Mouse (Mus musculus) lung, adult 10 weeks (tissue): ENCODE results near the gene Lfng. TPM values are rescaled to one million over a fixed set of nuclear protein-coding genes. Genes with fewer than 3 reads are reported as not detected.

Experiments
- polyA plus RNA-seq: library from polyadenylated mRNA; stranded (reverse); fragments of 350-450 nt; fragmentation: Illumina TruSeq; extraction: RNeasy Lipid Tissue Mini Kit (QIAGEN cat#74804); gene quantifications from one replicate; pipeline ENCODE4 v1.2.3, GENCODE M21; 2014; ENCODE audit warnings: low read depth, low replicate concordance; ENCODE audit not compliant: insufficient read depth

The Lfng gene
- 40.2 TPM for polyA plus RNA-seq

DNA sequence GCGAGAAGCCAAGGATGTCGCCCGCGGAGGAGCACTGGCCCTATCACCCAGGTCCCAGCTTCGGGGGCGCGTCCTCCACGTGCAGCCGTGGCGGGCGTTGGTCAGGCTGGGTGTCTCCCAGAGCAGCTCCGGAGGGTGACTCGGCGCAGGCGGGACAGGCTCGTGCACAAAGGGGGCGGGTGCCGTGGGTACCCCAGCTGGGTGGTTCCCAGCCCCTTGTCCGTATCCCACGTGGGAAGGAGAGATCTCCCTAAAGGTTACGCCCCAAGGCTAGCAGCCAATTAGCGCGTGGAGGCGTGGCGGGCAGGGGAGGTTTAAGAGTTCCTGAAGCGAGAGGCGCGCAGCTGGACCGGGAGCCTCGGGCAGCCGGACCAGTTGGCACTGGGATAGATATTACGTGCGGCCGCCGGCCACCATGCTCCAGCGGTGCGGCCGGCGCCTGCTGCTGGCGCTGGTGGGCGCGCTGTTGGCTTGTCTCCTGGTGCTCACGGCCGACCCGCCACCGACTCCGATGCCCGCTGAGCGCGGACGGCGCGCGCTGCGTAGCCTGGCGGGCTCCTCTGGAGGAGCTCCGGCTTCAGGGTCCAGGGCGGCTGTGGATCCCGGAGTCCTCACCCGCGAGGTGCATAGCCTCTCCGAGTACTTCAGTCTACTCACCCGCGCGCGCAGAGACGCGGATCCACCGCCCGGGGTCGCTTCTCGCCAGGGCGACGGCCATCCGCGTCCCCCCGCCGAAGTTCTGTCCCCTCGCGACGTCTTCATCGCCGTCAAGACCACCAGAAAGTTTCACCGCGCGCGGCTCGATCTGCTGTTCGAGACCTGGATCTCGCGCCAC lies at the start of gene Lfng:
TSS of gene Lfng (plus strand) at position 320 of the 835 bp plus-strand sequence.

DNA sequence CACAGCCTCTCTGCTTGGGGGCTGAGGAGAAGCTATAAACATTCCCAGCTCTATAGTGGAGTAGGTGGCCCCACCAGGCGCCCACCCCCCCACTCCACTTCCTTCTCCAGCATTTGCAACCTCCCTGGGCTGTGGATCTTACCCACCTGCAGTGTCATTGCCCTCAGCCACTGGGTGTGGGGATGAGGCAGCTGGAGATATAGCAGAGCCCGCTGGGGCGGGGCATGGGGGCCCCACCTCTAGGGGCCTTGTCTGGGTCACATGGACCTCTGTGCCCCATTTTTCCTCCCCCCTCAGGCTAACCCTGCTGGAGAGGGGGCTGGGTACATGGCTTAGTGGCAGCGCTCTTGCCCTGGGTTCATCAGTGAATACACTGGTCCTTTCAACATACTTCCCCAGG lies 42.2 kb upstream of the Lfng start, which contains the start of gene Grifin:
TSS of gene Grifin (minus strand) at position 176 of the 400 bp plus-strand sequence.

DNA sequence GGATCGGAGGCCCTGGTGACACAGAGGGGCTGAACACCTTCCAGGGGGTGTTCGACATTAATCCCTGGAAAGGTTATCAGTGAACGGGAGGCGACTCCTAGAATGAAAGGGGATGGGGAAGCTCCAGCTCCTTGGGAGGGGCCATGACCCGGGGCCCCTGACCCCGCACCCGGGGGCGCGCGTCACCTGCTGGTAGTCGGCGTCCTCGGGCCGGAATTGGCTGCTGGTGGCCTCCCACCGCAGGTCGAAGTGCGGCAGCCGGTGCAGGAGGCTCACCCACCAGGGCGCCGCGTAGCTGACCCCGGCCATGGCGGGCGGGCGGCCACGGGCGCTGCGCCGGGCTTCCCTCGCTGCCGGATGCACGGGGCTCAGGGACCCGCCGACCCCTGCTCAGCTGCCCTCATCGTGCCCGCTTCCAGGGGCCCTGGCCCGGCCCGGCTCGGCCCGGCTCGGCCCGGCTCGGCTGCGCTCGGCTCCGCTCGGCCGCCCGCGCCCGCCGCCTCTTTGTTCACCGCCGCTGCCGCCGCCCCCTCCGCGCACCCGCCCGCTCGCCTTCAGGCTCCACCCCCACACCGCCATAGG lies 41.5 kb downstream of the Lfng start, which contains the start of gene Ttyh3:
TSS of gene Ttyh3 (minus strand) at position 513 of the 582 bp plus-strand sequence.

Other genes starting within 250 kb of the Lfng start
- gene Snx8, start 218.1 kb upstream of the Lfng start, polyA plus RNA-seq = 18.7 TPM
- 95.9 TPM for gene Eif3b, start 188.0 kb upstream of the Lfng start, polyA plus RNA-seq
- gene Gm4869, start 161.7 kb upstream of the Lfng start, polyA plus RNA-seq = not detected
- gene Chst12, start 101.8 kb upstream of the Lfng start, polyA plus RNA-seq = 21.9 TPM
- gene Grifin, start 42.2 kb upstream of the Lfng start, polyA plus RNA-seq = not detected
- gene Ttyh3, start 41.7 kb downstream of the Lfng start, polyA plus RNA-seq = 18.1 TPM
- gene Iqce, start 95.1 kb downstream of the Lfng start, polyA plus RNA-seq = 8.5 TPM
- gene Brat1, start 97.7 kb downstream of the Lfng start, polyA plus RNA-seq = 6.4 TPM
- 7.7 TPM for gene Amz1, start 116.8 kb downstream of the Lfng start, polyA plus RNA-seq
- gene Gna12, start 223.1 kb downstream of the Lfng start, polyA plus RNA-seq = 42.2 TPM